Mouse (Mus musculus) thymus, postnatal 36 days (tissue): ENCODE results near the gene Slc25a19.
A peak's percentile ranks its signal among the peaks of the same experiment; 100 is the strongest.

ENCODE experiments used
- DNase-seq, 2 experiments: peaks; one replicate each; pipeline ENCODE4 v3.0.0; 2022; ENCODE audit warnings: mixed read lengths in 2 of 2

The Slc25a19 gene

GRCm38 (mm10) chr11:115640978-115641663 is 13.0 kb upstream of the Slc25a19 start:
- peak; percentile 56 to 76 for DNase-seq

- no peak for DNase-seq
Observed at GRCm38 (mm10) chr11:115640311-115640828, 12.3 kb upstream of the Slc25a19 start.

DNA sequence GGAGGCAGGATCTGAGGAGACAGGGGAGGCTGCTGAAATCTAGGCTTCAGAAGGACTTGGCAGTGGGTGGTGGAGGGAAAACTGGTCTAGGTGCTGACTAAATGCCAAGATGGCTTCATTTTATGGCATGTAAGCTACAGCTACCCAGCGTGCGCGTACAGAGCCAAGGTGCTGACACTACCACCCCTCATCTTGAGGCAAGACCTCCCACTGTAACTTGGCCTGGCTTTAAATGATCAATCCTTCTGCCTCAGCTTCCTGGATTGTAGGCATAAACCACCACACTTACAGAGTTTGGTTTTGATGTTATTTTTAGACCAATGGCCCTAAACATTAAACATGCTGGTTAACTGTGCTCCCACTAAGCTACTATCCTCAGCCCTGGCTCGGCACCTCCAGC is 11.4 kb upstream of the Slc25a19 start:
- no peak for DNase-seq

- DNase-seq = no peak
Observed at GRCm38 (mm10) chr11:115638498-115639409, 10.7 kb upstream of the Slc25a19 start.

DNA sequence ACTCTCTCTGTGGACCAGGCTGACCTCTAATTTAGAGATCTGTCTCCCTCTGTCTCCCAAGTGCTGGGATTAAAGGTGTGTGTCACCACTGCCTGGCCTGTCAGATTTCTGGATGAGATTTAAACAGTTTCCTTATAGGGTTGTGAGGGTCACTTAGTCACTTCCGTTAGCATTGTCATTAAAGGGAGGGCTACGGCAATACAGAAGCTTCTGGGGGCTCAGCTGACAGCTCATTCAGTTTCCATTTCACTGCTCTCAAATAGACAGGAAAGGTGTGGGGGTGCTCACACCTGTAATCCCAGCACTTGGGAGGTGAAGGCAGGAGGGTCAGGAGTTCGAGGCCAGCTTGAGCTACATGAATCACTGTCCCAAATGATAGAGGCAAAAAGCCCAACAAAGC is 8.9 kb upstream of the Slc25a19 start:
- DNase-seq = no peak

DNA sequence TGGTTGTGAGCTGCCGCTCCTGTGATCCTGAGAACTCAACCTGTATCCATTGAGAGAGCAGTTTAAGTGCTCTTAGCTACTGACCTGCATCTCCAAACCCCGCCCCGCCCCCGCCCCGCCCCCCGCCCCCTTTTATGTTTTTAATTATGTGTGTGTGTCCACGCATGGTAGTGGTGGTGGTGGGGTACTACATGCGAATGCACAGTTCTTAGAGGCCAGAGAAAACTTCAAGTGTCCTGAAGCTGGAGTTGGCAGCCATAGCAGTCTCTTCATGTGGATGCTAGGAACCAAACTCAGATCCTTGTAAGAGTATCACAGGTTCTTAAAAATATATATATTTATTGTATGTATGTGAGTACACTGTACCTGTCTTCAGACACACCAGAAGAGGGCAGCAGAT is 7.4 kb upstream of the Slc25a19 start:
- no peak for DNase-seq

GRCm38 (mm10) chr11:115635041-115635440 is 6.9 kb upstream of the Slc25a19 start:
- DNase-seq = no peak

GRCm38 (mm10) chr11:115634109-115634508 is 6.0 kb upstream of the Slc25a19 start:
- DNase-seq = no peak

GRCm38 (mm10) chr11:115632862-115633261 is 4.8 kb upstream of the Slc25a19 start:
- DNase-seq = no peak

DNA sequence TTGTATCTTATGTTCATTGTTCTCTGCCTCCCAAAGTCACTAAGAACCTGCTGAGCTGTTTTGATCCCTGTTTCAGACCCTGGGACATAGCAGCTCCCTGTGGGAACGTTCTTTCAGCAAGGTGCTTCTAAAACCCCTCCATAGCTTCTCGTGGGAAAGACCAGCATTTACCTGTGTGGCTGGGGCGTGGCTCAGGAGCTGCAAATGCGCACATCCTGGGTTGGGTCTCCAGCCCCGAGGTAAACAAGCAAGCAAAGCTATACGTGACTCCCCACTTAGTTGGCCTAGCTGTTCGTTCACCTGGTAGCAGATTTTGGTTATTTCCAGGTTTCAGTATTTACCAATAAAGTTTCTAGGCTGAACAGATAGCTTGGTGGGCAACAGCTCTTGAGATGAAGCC is 4.2 kb upstream of the Slc25a19 start:
- no peak for DNase-seq

DNA sequence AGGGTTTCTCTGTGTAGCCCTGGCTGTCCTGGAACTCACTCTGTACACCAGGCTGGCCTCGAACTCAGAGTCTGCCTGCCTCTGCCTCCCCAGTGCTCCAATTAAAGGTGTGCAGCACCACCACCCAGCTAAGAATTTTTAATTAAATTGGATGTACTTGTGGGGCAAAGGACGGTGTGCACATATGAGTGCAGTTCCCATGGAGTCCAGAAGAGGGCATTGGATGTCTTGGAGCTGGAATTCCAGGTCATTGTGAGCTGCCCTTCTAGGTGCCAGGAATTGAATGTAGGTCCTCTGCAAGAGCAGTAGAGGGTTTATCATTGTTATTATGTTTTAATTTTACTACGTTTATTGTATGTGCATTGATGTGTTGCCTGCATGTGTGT is 3.4 kb upstream of the Slc25a19 start:
- peak in 1 of 2 experiments; percentile 41 for DNase-seq

GRCm38 (mm10) chr11:115630532-115631504 is 2.7 kb upstream of the Slc25a19 start:
- no peak for DNase-seq

DNA sequence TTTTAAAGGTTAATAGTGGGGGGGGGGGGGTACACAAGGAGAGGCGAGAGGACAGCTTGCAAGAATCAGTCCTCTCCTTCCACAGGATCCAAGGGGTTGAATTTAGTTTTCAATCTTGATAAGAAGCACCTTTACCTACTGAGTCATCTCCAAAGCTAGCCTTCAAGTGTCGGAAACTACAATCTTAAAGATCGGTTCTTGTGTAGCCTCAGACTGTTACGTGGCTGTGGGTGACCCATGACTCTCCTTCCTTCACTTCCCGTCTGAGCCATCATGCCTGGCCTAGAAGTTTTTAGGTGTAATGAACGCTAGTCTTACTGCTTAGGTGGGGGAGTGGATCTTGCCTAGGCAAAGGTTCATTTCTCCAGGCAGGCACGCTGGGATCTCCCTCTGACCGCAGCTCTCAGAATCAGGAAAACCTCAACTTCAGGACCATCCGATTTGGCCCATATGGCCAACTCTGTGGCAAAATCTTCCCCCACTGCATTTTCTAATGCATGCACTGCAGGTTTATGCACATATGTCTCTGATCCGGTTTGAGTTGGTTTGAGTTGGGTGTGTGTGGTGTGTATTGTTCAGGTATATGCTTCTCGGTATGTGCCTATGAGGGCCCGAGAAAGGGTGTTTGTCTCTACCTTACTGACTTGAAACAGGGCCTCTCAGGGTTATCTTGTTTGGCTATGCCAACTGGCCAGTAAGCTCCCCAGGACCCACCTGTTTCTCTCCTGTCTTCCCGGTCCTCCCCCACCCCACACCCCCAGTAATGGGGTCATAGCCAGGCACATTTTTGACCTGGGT is 1.8 kb upstream of the Slc25a19 start:
- DNase-seq = no peak

- DNase-seq = no peak
Observed at GRCm38 (mm10) chr11:115628465-115629101, 488 bp upstream of the Slc25a19 start.

- DNase-seq = no peak
Observed at GRCm38 (mm10) chr11:115626824-115627616, 1.1 kb downstream of the Slc25a19 start.

DNA sequence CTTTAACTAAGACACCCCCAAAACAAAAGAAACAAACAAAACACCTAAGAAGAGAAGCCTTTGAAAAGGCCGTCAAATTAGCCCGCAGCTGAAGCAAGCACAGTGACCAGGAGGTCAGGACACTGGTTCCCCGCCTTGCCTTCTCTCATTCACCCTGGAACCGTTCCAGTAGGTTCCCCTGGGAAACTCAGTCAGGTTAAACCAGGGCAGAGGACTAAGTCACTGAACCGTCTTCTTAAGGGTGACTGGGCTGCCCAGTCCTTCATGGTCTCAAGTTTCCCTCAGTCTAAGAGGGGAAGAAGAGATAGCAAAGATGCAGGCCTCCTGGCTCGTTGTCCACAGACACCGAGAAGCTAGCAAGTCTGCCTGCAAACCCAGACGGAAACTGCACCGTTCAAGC is 2.2 kb downstream of the Slc25a19 start:
- no peak for DNase-seq

DNA sequence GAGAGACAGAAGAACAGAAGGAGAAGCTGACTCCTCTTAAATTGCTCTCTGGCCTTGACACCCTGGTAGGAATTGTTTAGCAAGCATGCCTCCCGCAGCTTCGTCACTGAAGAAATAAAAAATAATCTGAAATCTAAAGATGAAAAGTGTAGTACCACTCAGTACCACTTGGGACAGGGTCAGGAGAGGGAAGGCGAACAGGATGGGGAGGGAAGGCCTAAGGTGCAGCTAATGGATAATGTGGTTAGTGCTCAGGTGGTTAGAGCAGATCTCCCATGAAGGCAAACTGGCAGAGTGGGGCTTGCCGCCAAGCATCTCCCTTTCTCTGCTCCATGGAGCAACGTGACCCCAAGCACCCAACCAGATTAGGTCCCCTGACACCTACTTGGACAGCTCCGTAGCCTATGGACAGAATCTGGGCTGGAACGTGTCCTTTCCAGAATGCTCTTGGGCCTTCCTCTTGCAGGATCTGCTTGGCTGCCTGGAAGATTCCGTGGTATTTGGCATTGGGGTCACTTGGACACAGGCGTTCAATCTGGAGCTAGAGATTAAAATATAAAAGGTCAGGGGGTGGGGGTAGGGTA is 4.5 kb downstream of the Slc25a19 start:
- no peak for DNase-seq

DNA sequence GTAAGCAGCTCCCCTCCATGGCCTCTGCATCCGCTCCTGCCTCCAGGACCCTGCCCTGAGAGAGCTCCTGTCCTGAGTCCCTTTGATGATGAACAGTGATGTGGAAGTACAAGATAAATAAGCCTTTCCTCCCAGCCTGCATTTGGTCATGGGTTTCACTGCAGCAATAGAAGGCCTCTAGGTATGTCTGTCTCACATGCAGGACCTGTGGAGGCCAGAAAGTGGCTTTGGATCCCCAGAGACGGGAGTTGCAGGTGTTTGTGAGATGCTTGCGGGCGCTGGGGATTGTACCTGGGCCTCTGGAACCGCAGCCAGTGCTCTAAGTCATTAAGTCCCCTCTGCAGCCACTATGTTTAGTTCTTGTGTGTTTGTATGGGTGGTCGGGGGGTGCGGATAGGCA is 8.1 kb downstream of the Slc25a19 start:
- no peak for DNase-seq

GRCm38 (mm10) chr11:115618732-115619516 is 9.2 kb downstream of the Slc25a19 start:
- DNase-seq = no peak
